8 mouse cellular contexts compared by ENCODE assay signal in the genomic region with DNA sequence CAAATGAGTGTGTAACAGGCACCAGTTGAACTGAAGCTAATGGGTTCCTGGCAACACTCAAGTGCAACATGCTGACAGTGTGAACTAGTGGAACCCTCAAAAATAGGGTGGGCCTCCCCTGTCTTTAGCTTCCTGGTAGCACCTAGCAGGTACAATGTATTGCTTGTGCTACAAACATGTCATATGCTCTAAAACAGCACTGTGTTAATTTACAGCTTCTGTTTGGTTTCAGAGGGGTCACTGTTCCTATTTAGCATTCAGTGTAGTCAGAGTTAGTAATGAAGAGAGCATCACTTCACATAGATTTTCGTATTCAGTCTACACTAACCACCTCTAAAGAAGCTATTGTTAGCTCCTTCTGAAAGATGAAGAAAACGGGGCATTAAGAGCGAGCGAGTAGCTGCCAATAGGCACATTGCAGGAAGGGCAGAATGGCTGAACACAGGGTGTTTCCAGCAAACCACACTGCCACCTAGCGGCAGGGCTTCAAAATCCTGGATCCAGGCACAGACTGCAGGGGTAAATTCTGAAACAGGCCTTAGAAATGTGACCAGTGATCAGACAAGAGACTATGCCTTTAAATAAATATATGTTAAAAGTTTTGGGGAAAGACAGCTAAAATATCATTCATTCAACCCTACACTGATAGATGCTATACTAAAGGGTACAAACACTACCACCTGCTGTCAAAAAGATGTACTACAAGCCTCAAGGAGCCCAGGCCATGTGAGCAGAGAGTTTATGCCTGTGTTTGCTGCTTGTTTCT. TPM values are rescaled to one million over a fixed set of nuclear protein-coding genes. Genes with fewer than 3 reads are reported as not detected.
DNase-seq lines count a peak whose midpoint lies in the region; ATAC-seq and TF ChIP-seq lines count a peak whose summit lies in the region.

No protein-coding gene starts in this region.

- 1% methylated on average over 5 of the region's 5 CpGs for WGBS in bone marrow, adult 2 months
- WGBS in heart, embryonic 13.5 days: 5% methylated on average over 5 of the region's 5 CpGs
- WGBS in kidney, postnatal 0 days: 5% methylated on average over 5 of the region's 5 CpGs
- WGBS in liver, adult 2 months: 3% methylated on average over 5 of the region's 5 CpGs

- no peaks in the 10 kb centered on the region for H3K9me3 ChIP-seq in heart, embryonic 13.5 days
- H3K9me3 ChIP-seq in kidney, postnatal 0 days (replicated peaks; ENCODE audit: low read length): no peaks in the 10 kb centered on the region

- TF ChIP-seq CTCF in bone marrow, adult 2 months (IDR thresholded peaks at IDR 0.05; ENCODE audit: control insufficient read depth, insufficient read depth, low read length): peak; percentile 96
- peak; percentile 94 for TF ChIP-seq CTCF in embryonic fibroblast, embryonic 13.5 days (IDR thresholded peaks at IDR 0.05; ENCODE audit: borderline replicate concordance, insufficient read depth, low read length)
- TF ChIP-seq CTCF in kidney, postnatal 0 days (IDR thresholded peaks at IDR 0.05; ENCODE audit: low read depth): peak; percentile 95
- peak; percentile 93 for TF ChIP-seq CTCF in liver, adult 2 months (IDR thresholded peaks at IDR 0.05; ENCODE audit: low read depth, low read length)

- H3K27ac ChIP-seq in bone marrow, adult 2 months (ENCODE audit: control insufficient read depth, insufficient read depth, low read depth, low read length, poor library complexity): no peak overlapping the region
- H3K27ac ChIP-seq in embryonic fibroblast, embryonic 13.5 days (ENCODE audit: insufficient read depth, low read length): no peak overlapping the region
- no peak overlapping the region for H3K27ac ChIP-seq in heart, embryonic 13.5 days (replicated peaks)
- H3K27ac ChIP-seq in kidney, postnatal 0 days: no peak overlapping the region
- no peak overlapping the region for H3K27ac ChIP-seq in liver, adult 2 months (replicated peaks; ENCODE audit: insufficient read depth, low read depth, low read length)

- peak overlapping the region; percentile 50; the same call in 1 of the 2 replicates for H3K4me2 ChIP-seq in heart, embryonic 13.5 days
- H3K4me2 ChIP-seq in kidney, postnatal 0 days (ENCODE audit: low read length): peak overlapping the region; percentile 16; the same call in 1 of the 2 replicates

- no peak for ATAC-seq in heart, embryonic 13.5 days (ENCODE audit: extremely low read depth, insufficient number of reproducible peaks, low FRiP score, low TSS enrichment)
- peak; percentile 87 for ATAC-seq in kidney, postnatal 0 days (replicated peaks; ENCODE audit: low FRiP score, low read depth)

- H3K4me1 ChIP-seq in bone marrow, adult 2 months (ENCODE audit: control insufficient read depth, insufficient read depth, low read length): peaks cover 3% of the 10 kb centered on the region; the same call in 1 of the 2 replicates
- peaks cover 4% of the 10 kb centered on the region; the same call in 1 of the 2 replicates for H3K4me1 ChIP-seq in embryonic fibroblast, embryonic 13.5 days (ENCODE audit: control insufficient read depth, insufficient read depth, low read length)
- H3K4me1 ChIP-seq in heart, embryonic 13.5 days: 0 out of 2 replicates have a peak, but pooled peaks cover 7% of the 10 kb centered on the region
- H3K4me1 ChIP-seq in kidney, postnatal 0 days (replicated peaks; ENCODE audit: insufficient read depth, low read length): no peaks in the 10 kb centered on the region
- no peaks in the 10 kb centered on the region for H3K4me1 ChIP-seq in liver, adult 2 months (ENCODE audit: control insufficient read depth, insufficient read depth, low read length)

- peak; percentile 92 to 94 for DNase-seq in B cell, adult 2 months
- DNase-seq in kidney, postnatal 0 days (ENCODE audit: low spot score): peak; percentile 84
- peak; percentile 57 for DNase-seq in liver, adult 2 months (ENCODE audit: extremely low read depth, low read depth, low spot score)
- DNase-seq in naive thymus-derived CD4-positive, alpha-beta T cell, adult 2 months (ENCODE audit: low read depth): peak; percentile 94
- DNase-seq in splenic B cell, adult 2 months (ENCODE audit: low read depth, low spot score): peak; percentile 92

- no peaks in the 10 kb centered on the region for H3K27me3 ChIP-seq in heart, embryonic 13.5 days (replicated peaks)
- no peaks in the 10 kb centered on the region for H3K27me3 ChIP-seq in kidney, postnatal 0 days (ENCODE audit: insufficient read depth, low read length)
- no peaks in the 10 kb centered on the region for H3K27me3 ChIP-seq in liver, adult 2 months (ENCODE audit: control insufficient read depth, insufficient read depth, low read length)
- H3K27me3 ChIP-seq in splenic B cell, adult 2 months (ENCODE audit: control insufficient read depth, insufficient read depth, low read length, poor library complexity, severe bottlenecking): no peaks in the 10 kb centered on the region

- H3K36me3 ChIP-seq in heart, embryonic 13.5 days: no peaks in the 10 kb centered on the region
- H3K36me3 ChIP-seq in kidney, postnatal 0 days (ENCODE audit: insufficient read depth, low read length): no peaks in the 10 kb centered on the region
- H3K36me3 ChIP-seq in liver, adult 2 months (ENCODE audit: control insufficient read depth, insufficient read depth, low read length): no peaks in the 10 kb centered on the region
- no peaks in the 10 kb centered on the region for H3K36me3 ChIP-seq in splenic B cell, adult 2 months (ENCODE audit: control insufficient read depth, insufficient read depth, low read length, poor library complexity, severe bottlenecking)

- no peak overlapping the region for H3K9ac ChIP-seq in heart, embryonic 13.5 days
- H3K9ac ChIP-seq in kidney, postnatal 0 days (ENCODE audit: low read depth, low read length): no peak overlapping the region
- H3K9ac ChIP-seq in liver, adult 2 months (ENCODE audit: low read depth, low read length): no peak overlapping the region

- H3K79me2 ChIP-seq in liver, adult 2 months (ENCODE audit: control insufficient read depth, insufficient read depth, low read length): no peaks in the 10 kb centered on the region

- TF ChIP-seq POLR2A in bone marrow, adult 2 months (IDR thresholded peaks at IDR 0.05; ENCODE audit: borderline replicate concordance, control insufficient read depth, low read depth, low read length): no peak
- TF ChIP-seq POLR2A in embryonic fibroblast, embryonic 13.5 days (IDR thresholded peaks at IDR 0.05; ENCODE audit: low read depth, low read length): no peak
- no peak for TF ChIP-seq POLR2A in liver, adult 2 months (IDR thresholded peaks at IDR 0.05; ENCODE audit: extremely low read depth, insufficient read depth, low read length)

- H3K4me3 ChIP-seq in bone marrow, adult 2 months (replicated peaks; ENCODE audit: control insufficient read depth, low read depth, low read length): no peak overlapping the region
- H3K4me3 ChIP-seq in embryonic fibroblast, embryonic 13.5 days (ENCODE audit: insufficient read depth, low read length): no peak overlapping the region
- H3K4me3 ChIP-seq in heart, embryonic 13.5 days: peak overlapping the region; percentile 28; the same call in 1 of the 2 replicates
- H3K4me3 ChIP-seq in kidney, postnatal 0 days (replicated peaks; ENCODE audit: low read depth, low read length): no peak overlapping the region
- H3K4me3 ChIP-seq in liver, adult 2 months (ENCODE audit: insufficient read depth, low read depth, low read length): no peak overlapping the region

RNA-seq across cellular contexts. Expression of a gene that starts 13.1 kb away (rescaled TPM):
- 9.9 and 21.8 TPM in 2 replicates for polyA plus RNA-seq in bone marrow, adult 2 months (2011; ENCODE audit: insufficient read depth, insufficient read length, low replicate concordance, missing spikeins)
- polyA plus RNA-seq in embryonic fibroblast, embryonic 13.5 days (2011; ENCODE audit: insufficient read length, low read depth, missing spikeins): 0.37 TPM in 1 of 2 replicates, not detected in the other
- 0.24 and 0.38 TPM in 2 replicates for polyA plus RNA-seq in heart, embryonic 13.5 days (2015; fragmentation: Nextera tagmentation; extraction: Ambion mirVana)
- polyA plus RNA-seq in kidney, postnatal 0 days (2015; fragmentation: Nextera tagmentation; extraction: Ambion mirVana): 0.21 and 0.29 TPM in 2 replicates
- 157 and 197 TPM in 2 replicates for total RNA-seq in liver, adult 2 months (2014; rRNA removed)
- polyA plus RNA-seq in liver, adult 2 months (2012; rRNA removed): 77.7 and 79.8 TPM in 2 replicates

RNA-seq across cellular contexts. Expression of a gene that starts 23.5 kb away (rescaled TPM):
- 4.4 and 17.1 TPM in 2 replicates for polyA plus RNA-seq in bone marrow, adult 2 months (2011; ENCODE audit: insufficient read depth, insufficient read length, low replicate concordance, missing spikeins)
- polyA plus RNA-seq in embryonic fibroblast, embryonic 13.5 days (2011; ENCODE audit: insufficient read length, low read depth, missing spikeins): 1.7 and 3.7 TPM in 2 replicates
- 0.08 and 0.23 TPM in 2 replicates for polyA plus RNA-seq in heart, embryonic 13.5 days (2015; fragmentation: Nextera tagmentation; extraction: Ambion mirVana)
- polyA plus RNA-seq in kidney, postnatal 0 days (2015; fragmentation: Nextera tagmentation; extraction: Ambion mirVana): 0.17 and 2.0 TPM in 2 replicates
- total RNA-seq in liver, adult 2 months (2014; rRNA removed): 0.65 and 1.1 TPM in 2 replicates
- polyA plus RNA-seq in liver, adult 2 months (2012; rRNA removed): 0.40 and 1.1 TPM in 2 replicates
